Comparison of ENCODE assay signal across 11 mouse cellular contexts in genomic region chr12:52774382-52774781, GRCm38 (mm10).
DNase-seq lines count a peak whose midpoint lies in the region; ATAC-seq and TF ChIP-seq lines count a peak whose summit lies in the region.
"Had no signal": no experiment of that assay in that cellular context is flagged by ENCODE, and none has a peak within 500 bp of the region (broad histone marks: within the 10 kb centered on the region; RNA-seq: fewer than 3 reads in every experiment).

No protein-coding gene starts in this region.

- no peak for TF ChIP-seq CTCF in ES-Bruce4 (IDR thresholded peaks at IDR 0.05; ENCODE audit: low read depth, low read length)
- no peak for TF ChIP-seq CTCF in kidney, adult 2 months (conservative IDR thresholded peaks at IDR 0.05; ENCODE audit: insufficient read depth, insufficient read length, low read depth, low read length)

- WGBS in forebrain, embryonic 12.5 days = 15% methylated on average over 6 of the region's 6 CpGs
- WGBS in forebrain, embryonic 11.5 days = 21% methylated on average over 6 of the region's 6 CpGs
- 25% methylated on average over 6 of the region's 6 CpGs for WGBS in hindbrain, embryonic 10.5 days
- 9% methylated on average over 6 of the region's 6 CpGs for WGBS in midbrain, embryonic 13.5 days
- WGBS in kidney, adult 2 months = 50% methylated on average over 6 of the region's 6 CpGs

- H3K27ac ChIP-seq in forebrain, embryonic 12.5 days = peak overlapping the region; percentile 51; the same call in 1 of the 2 replicates
- no peak overlapping the region; the same call in 1 of the 2 replicates for H3K27ac ChIP-seq in forebrain, embryonic 11.5 days (ENCODE audit: low read depth, low read length)
- no peak overlapping the region; the same call in 1 of the 2 replicates for H3K27ac ChIP-seq in ES-Bruce4 (ENCODE audit: insufficient read depth, low read length)
- peak overlapping the region; percentile 81 for H3K27ac ChIP-seq in hindbrain, embryonic 10.5 days
- peak overlapping the region; percentile 68; the same call in 1 of the 2 replicates for H3K27ac ChIP-seq in midbrain, embryonic 13.5 days
- H3K27ac ChIP-seq in kidney, adult 2 months (ENCODE audit: insufficient read depth, low read depth, low read length) = no peak overlapping the region

- no peak overlapping the region for H3K4me2 ChIP-seq in forebrain, embryonic 12.5 days
- H3K4me2 ChIP-seq in forebrain, embryonic 11.5 days (ENCODE audit: low read depth, low read length, severe bottlenecking) = no peak overlapping the region
- H3K4me2 ChIP-seq in midbrain, embryonic 13.5 days (replicated peaks) = no peak overlapping the region

- no peaks in the 10 kb centered on the region for H3K27me3 ChIP-seq in forebrain, embryonic 12.5 days
- H3K27me3 ChIP-seq in forebrain, embryonic 11.5 days (ENCODE audit: control insufficient read depth, insufficient read depth, low read length) = no peaks in the 10 kb centered on the region
- H3K27me3 ChIP-seq in ES-Bruce4 (ENCODE audit: control insufficient read depth, insufficient read depth, low read length, poor library complexity, severe bottlenecking) = no peaks in the 10 kb centered on the region
- no peaks in the 10 kb centered on the region for H3K27me3 ChIP-seq in hindbrain, embryonic 10.5 days (ENCODE audit: insufficient read depth, poor library complexity, severe bottlenecking)
- no peaks in the 10 kb centered on the region for H3K27me3 ChIP-seq in midbrain, embryonic 13.5 days
- H3K27me3 ChIP-seq in kidney, adult 2 months (replicated peaks; ENCODE audit: control insufficient read depth, insufficient read depth, low read length) = no peaks in the 10 kb centered on the region; the same call in 1 of the 2 replicates

- TF ChIP-seq EP300 in ES-Bruce4 (IDR thresholded peaks at IDR 0.05; ENCODE audit: insufficient read depth, low read depth, low read length) = 0 out of 2 replicates have a peak, but pooled peaks have one; percentile 40

- peaks cover 38% of the 10 kb centered on the region for H3K4me1 ChIP-seq in forebrain, embryonic 12.5 days
- H3K4me1 ChIP-seq in forebrain, embryonic 11.5 days (replicated peaks; ENCODE audit: control insufficient read depth, insufficient read depth, low read length) = peaks cover 3% of the 10 kb centered on the region; the same call in 1 of the 2 replicates
- H3K4me1 ChIP-seq in ES-Bruce4 (ENCODE audit: control insufficient read depth, insufficient read depth, low read length) = no peaks in the 10 kb centered on the region
- H3K4me1 ChIP-seq in hindbrain, embryonic 10.5 days (replicated peaks) = peaks cover 62% of the 10 kb centered on the region
- peaks cover 50% of the 10 kb centered on the region for H3K4me1 ChIP-seq in midbrain, embryonic 13.5 days (replicated peaks)
- no peaks in the 10 kb centered on the region for H3K4me1 ChIP-seq in kidney, adult 2 months (ENCODE audit: control insufficient read depth, insufficient read depth, low read length)

- DNase-seq in forebrain, embryonic 11.5 days (ENCODE audit: low spot score) = no peak
- no peak for DNase-seq in hindbrain, embryonic 10.5 days (ENCODE audit: low spot score)
- DNase-seq in kidney, adult 9 months = no peak
- DNase-seq in kidney, adult 2 months = no peak
- DNase-seq in adrenal gland, postnatal 10 days = no peak
- DNase-seq: adrenal gland, postnatal 36 days; liver; thymus, postnatal 36 days had no signal

- no peaks in the 10 kb centered on the region for H3K36me3 ChIP-seq in forebrain, embryonic 12.5 days (replicated peaks)
- no peaks in the 10 kb centered on the region for H3K36me3 ChIP-seq in forebrain, embryonic 11.5 days (ENCODE audit: control insufficient read depth, insufficient read depth, low read length)
- H3K36me3 ChIP-seq in ES-Bruce4 (ENCODE audit: control insufficient read depth, insufficient read depth, low read length, poor library complexity, severe bottlenecking) = no peaks in the 10 kb centered on the region
- no peaks in the 10 kb centered on the region for H3K36me3 ChIP-seq in hindbrain, embryonic 10.5 days
- no peaks in the 10 kb centered on the region for H3K36me3 ChIP-seq in midbrain, embryonic 13.5 days
- H3K36me3 ChIP-seq in kidney, adult 2 months (ENCODE audit: control insufficient read depth, insufficient read depth, low read length) = no peaks in the 10 kb centered on the region

- peak; percentile 69; the same call in 1 of the 2 replicates for ATAC-seq in forebrain, embryonic 12.5 days (ENCODE audit: low FRiP score)
- no peak for ATAC-seq in forebrain, embryonic 11.5 days (replicated peaks; ENCODE audit: low FRiP score)
- 0 out of 2 replicates have a peak, but pooled peaks have one; percentile 58 for ATAC-seq in midbrain, embryonic 13.5 days

- no peak overlapping the region for H3K4me3 ChIP-seq in forebrain, embryonic 12.5 days (replicated peaks)
- no peak overlapping the region for H3K4me3 ChIP-seq in forebrain, embryonic 11.5 days (ENCODE audit: low read depth, low read length)
- no peak overlapping the region for H3K4me3 ChIP-seq in ES-Bruce4 (ENCODE audit: low read depth, low read length)
- H3K4me3 ChIP-seq in hindbrain, embryonic 10.5 days = no peak overlapping the region
- no peak overlapping the region for H3K4me3 ChIP-seq in midbrain, embryonic 13.5 days (replicated peaks)
- H3K4me3 ChIP-seq in kidney, adult 2 months (ENCODE audit: insufficient read depth, low read depth, low read length) = no peak overlapping the region

- H3K9ac ChIP-seq in forebrain, embryonic 12.5 days = no peak overlapping the region
- H3K9ac ChIP-seq in forebrain, embryonic 11.5 days (ENCODE audit: low read length) = no peak overlapping the region
- no peak overlapping the region for H3K9ac ChIP-seq in ES-Bruce4 (ENCODE audit: low read depth, poor library complexity, severe bottlenecking)
- H3K9ac ChIP-seq in midbrain, embryonic 13.5 days (replicated peaks) = no peak overlapping the region

- H3K9me3 ChIP-seq in forebrain, embryonic 12.5 days = no peaks in the 10 kb centered on the region
- no peaks in the 10 kb centered on the region for H3K9me3 ChIP-seq in forebrain, embryonic 11.5 days (ENCODE audit: control insufficient read depth, low read length)
- H3K9me3 ChIP-seq in ES-Bruce4 (replicated peaks; ENCODE audit: control insufficient read depth, insufficient read depth, low read length, poor library complexity, severe bottlenecking) = no peaks in the 10 kb centered on the region
- H3K9me3 ChIP-seq in hindbrain, embryonic 10.5 days = no peaks in the 10 kb centered on the region
- H3K9me3 ChIP-seq in midbrain, embryonic 13.5 days = no peaks in the 10 kb centered on the region

- TF ChIP-seq POLR2A in ES-Bruce4 (IDR thresholded peaks at IDR 0.05; ENCODE audit: insufficient read depth, low read length) = no peak
- no peak for TF ChIP-seq POLR2A in kidney, adult 2 months (IDR thresholded peaks at IDR 0.05; ENCODE audit: low read depth, low read length)

Comparison
In these comparisons a context has a peak if more than half of its experiments do, and no peak if none do; other contexts are left out.
1. H3K27ac ChIP-seq: peak in forebrain, embryonic 12.5 days (single experiment), hindbrain, embryonic 10.5 days (single experiment) and midbrain, embryonic 13.5 days (single experiment); none in forebrain, embryonic 11.5 days (single experiment), ES-Bruce4 (single experiment) and kidney, adult 2 months (single experiment).